Mouse (Mus musculus) forebrain, embryonic 14.5 days (tissue): Measurements from ENCODE around the gene Lpar6. TPM values are rescaled to one million over a fixed set of nuclear protein-coding genes. Genes with fewer than 3 reads are reported as not detected.

Experiments used
- ATAC-seq: fragments of 200-750 bp; cut with Nextera tagmentation; 2 replicates; pipeline ENCODE4 v1.8.0; 2017; ENCODE audit warnings: mild to moderate bottlenecking, moderate library complexity
- DNase-seq: peaks from one replicate; pipeline ENCODE4 v3.0.0-alpha.2; 2015; ENCODE audit warnings: low spot score
- H3K27ac ChIP-seq: fragments of 300-500 bp; sonication (generic); 2 replicates; pipeline ENCODE4 v1.5.1; 2014; ENCODE audit warnings: low read depth, mild to moderate bottlenecking, control low read depth, low read length, moderate library complexity
- H3K27me3 ChIP-seq: fragments of 300-500 bp; sonication (generic); replicated peaks from 2 replicates; pipeline ENCODE4 v1.6.1; 2014; ENCODE audit warnings: low read length, control low read depth, mixed read lengths; ENCODE audit not compliant: control insufficient read depth, insufficient read depth
- H3K36me3 ChIP-seq: fragments of 300-500 bp; sonication (generic); 2 replicates; pipeline ENCODE4 v1.6.1; 2014; ENCODE audit warnings: low read length, control low read depth; ENCODE audit not compliant: control insufficient read depth, insufficient read depth
- H3K4me1 ChIP-seq: fragments of 300-500 bp; sonication (generic); 2 replicates; pipeline ENCODE4 v1.6.1; 2014; ENCODE audit warnings: antibody characterized with exemption, low read length, control low read depth; ENCODE audit not compliant: control insufficient read depth, insufficient read depth
- H3K4me2 ChIP-seq: fragments of 300-500 bp; sonication (generic); 2 replicates; pipeline ENCODE4 v1.6.1; 2014; ENCODE audit warnings: mild to moderate bottlenecking, control low read depth, low read length
- H3K4me3 ChIP-seq: fragments of 300-500 bp; sonication (generic); 2 replicates; pipeline ENCODE4 v1.5.1; 2014; ENCODE audit warnings: low read depth, low read length, control low read depth
- H3K9ac ChIP-seq: fragments of 300-500 bp; sonication (generic); 2 replicates; pipeline ENCODE4 v1.6.1; 2014; ENCODE audit warnings: mild to moderate bottlenecking, low read length, control low read depth, moderate library complexity
- H3K9me3 ChIP-seq: fragments of 300-500 bp; sonication (generic); replicated peaks from 2 replicates; pipeline ENCODE4 v1.6.1; 2016; ENCODE audit warnings: low read length, control low read depth, mixed read lengths; ENCODE audit not compliant: control insufficient read depth
- WGBS: fragments of 180-500 bp; shearing (Covaris S2); extraction: QIAGEN DNeasy Blood & Tissue Kit; methylation state at CpG from one replicate; pipeline ENCODE4 v1.1.7; 2014; 5-methylcytosine and 5-hydroxymethylcytosine counted together
- polyA plus RNA-seq: library from polyadenylated mRNA; unstranded; fragments of >200 nt; fragmentation: Nextera tagmentation; extraction: Ambion mirVana; gene quantifications from 2 replicates; pipeline ENCODE4 v1.2.1, GENCODE M21; 2014

Gene Lpar6
- polyA plus RNA-seq, 1 experiment from 2014 or later: 6.1 TPM

DNA sequence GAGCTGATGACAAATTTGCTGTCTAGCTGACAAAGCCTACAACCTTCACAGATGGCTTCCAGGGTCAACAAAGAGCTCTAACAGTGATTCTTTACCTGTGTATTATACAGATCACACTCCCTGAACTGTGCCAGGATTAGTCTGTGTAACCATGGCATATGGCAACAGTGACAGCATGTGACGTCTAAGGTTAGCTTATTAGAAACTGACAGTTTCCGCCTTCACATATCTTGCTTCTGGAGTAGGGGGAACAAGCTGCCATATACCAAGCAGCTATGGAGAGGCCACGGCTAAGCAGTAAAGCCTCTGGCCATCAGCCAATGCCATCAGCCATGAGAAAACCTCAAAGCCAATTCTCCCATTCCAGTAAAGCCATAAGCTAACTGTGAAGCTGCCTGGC is 11.3 kb upstream of the Lpar6 start:
- WGBS: 48% methylated on average over 3 of the region's 3 CpGs
- DNase-seq (peak; percentile 71), ATAC-seq (peak; percentile 74)
- Histone ChIP-seq H3K9me3 (no peaks in the 10 kb centered on the region), H3K36me3 (no peaks in the 10 kb centered on the region), H3K4me3 (no peak overlapping the region), H3K9ac (no peak overlapping the region), H3K27ac (no peak overlapping the region), H3K4me2 (no peak overlapping the region), H3K4me1 (peaks cover 8% of the 10 kb centered on the region; the same call in 1 of the 2 replicates), H3K27me3 (no peaks in the 10 kb centered on the region)

DNA sequence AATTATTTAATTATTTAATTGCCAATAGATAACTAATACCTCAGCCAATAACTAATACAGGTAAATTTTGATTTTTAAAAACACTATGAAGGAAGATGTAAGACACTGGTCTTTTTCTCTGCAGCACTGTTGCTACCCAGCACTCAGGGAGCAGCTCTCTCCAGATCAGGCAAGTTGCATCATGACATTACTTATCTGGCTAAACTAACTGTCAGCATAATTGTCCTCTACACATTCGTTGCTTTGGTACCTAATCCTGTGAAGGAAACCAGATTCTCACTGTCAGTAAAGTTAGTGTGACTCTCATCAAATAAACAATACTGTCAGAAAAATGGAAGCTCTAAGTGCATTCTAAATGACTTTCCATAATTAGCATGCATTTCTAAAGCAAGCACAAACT is 10.8 kb upstream of the Lpar6 start:
- Histone ChIP-seq H3K9me3 (no peaks in the 10 kb centered on the region), H3K27me3 (no peaks in the 10 kb centered on the region), H3K4me1 (peaks cover 12% of the 10 kb centered on the region), H3K4me3 (no peak overlapping the region), H3K27ac (no peak overlapping the region), H3K9ac (no peak overlapping the region), H3K36me3 (no peaks in the 10 kb centered on the region), H3K4me2 (no peak overlapping the region)
- no peak for ATAC-seq
- WGBS: 20% methylated on average over 1 of the region's 1 CpGs
- DNase-seq: no peak

DNA sequence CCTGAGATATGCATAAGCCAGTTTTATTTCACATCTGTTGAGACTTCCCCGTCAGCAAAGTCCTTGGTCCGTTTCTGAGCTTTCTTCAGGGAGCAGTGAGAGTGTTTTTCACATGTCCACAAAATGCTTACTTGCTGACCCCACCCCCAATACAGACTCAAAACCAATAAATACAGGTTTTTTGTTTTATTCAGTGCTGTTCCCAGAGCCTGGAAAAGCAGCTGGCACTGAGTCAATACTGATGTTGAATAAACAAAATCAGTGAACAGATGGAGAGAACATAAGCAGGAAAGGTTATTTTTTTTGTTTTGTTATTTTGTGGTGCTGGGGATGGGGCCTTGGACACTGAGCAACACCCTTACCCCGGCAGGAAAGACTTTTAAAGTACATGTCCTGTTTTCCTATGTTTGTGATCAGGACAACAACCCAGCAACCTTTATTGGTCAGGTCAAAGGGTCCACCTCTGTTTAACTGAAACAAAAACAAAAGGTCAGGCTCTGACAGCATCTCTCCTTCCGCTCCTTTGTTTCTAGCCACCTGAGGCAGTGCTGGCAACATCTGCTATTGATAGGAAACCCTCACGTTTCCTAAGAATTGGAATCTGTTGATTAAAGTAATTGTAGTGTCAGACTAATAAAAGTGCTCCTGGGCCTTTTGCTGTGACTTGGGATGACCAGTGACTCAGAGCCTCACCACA is 6.3 kb upstream of the Lpar6 start:
- Histone ChIP-seq H3K9ac (no peak overlapping the region), H3K27ac (no peak overlapping the region), H3K36me3 (no peaks in the 10 kb centered on the region), H3K4me1 (peaks cover 15% of the 10 kb centered on the region), H3K9me3 (no peaks in the 10 kb centered on the region), H3K4me3 (no peak overlapping the region), H3K4me2 (no peak overlapping the region), H3K27me3 (no peaks in the 10 kb centered on the region)
- WGBS: 16% methylated on average over 5 of the region's 5 CpGs
- DNase-seq (peak; percentile 56), ATAC-seq (no peak)

DNA sequence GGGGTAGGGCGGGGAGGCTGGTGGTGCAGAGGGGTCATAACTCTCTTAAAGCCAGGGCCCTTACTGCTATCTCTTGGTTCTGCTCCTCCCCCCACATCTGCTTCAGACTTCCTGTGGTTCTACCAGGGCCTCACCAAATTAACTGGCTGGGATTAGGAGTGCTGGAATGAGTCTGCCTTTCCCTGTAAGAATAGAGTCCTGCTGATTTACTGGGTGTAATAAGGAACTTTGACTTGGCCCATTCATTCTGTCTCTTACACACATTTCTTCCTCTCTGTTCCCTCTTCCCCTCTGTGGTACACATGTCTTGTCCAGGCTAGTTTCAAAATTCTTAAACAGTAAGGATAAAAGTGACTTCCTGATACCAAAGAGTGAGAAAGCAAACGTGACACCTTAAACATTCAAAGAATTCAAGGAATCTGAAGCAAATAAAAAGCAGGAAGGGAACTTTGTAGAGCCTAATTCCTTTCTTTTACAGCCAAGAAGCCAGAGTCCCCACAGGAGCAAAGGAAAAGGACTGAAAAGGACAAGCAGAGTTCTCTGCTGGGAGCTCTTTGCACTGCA is 3.1 kb upstream of the Lpar6 start:
- Histone ChIP-seq H3K9me3 (no peaks in the 10 kb centered on the region), H3K27ac (no peak overlapping the region)

DNA sequence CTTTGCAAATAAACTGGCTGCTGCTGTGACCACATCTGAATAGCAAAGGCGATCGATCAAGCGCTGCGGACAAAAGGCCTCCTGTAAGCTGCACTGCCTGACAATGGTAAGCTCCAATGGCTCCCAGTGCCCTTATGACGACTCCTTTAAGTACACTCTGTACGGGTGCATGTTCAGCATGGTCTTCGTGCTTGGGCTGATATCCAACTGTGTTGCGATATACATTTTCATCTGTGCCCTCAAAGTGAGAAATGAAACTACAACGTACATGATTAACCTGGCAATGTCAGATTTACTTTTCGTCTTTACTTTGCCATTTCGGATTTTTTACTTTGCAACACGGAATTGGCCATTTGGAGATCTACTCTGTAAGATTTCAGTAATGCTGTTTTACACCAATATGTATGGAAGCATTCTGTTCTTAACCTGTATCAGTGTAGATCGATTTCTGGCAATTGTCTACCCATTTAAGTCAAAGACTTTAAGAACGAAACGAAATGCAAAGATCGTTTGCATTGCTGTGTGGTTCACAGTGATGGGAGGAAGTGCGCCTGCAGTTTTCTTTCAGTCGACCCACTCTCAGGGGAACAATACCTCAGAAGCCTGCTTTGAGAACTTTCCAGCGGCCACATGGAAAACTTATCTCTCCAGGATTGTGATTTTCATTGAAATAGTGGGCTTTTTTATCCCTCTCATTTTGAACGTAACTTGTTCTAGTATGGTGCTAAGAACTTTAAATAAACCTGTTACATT is 979 bp downstream of the Lpar6 start:
- ATAC-seq (peak; percentile 87), DNase-seq (peak; percentile 76)
- H3K4me3 ChIP-seq: peak overlapping the region; percentile 48
- no peaks in the 10 kb centered on the region for H3K27me3 ChIP-seq
- H3K27ac ChIP-seq: peak overlapping the region; percentile 82
- no peaks in the 10 kb centered on the region for H3K9me3 ChIP-seq
- H3K4me1 ChIP-seq: peaks cover 4% of the 10 kb centered on the region; the same call in 1 of the 2 replicates
- under 1% methylated on average over 20 of the region's 20 CpGs for WGBS
- peak overlapping the region; percentile 77 for H3K9ac ChIP-seq
- H3K36me3 ChIP-seq: no peaks in the 10 kb centered on the region
- peak overlapping the region; percentile 63 for H3K4me2 ChIP-seq

More for the DNA sequence above, 3.1 kb upstream of the Lpar6 start:
- H3K4me1 ChIP-seq: peaks cover 11% of the 10 kb centered on the region
- H3K9ac ChIP-seq: no peak overlapping the region
- no peaks in the 10 kb centered on the region for H3K27me3 ChIP-seq
- no peak overlapping the region for H3K4me2 ChIP-seq
- no peaks in the 10 kb centered on the region for H3K36me3 ChIP-seq
- no peak for ATAC-seq
- WGBS: 13% methylated on average over 2 of the region's 2 CpGs
- no peak for DNase-seq
- no peak overlapping the region for H3K4me3 ChIP-seq

DNA sequence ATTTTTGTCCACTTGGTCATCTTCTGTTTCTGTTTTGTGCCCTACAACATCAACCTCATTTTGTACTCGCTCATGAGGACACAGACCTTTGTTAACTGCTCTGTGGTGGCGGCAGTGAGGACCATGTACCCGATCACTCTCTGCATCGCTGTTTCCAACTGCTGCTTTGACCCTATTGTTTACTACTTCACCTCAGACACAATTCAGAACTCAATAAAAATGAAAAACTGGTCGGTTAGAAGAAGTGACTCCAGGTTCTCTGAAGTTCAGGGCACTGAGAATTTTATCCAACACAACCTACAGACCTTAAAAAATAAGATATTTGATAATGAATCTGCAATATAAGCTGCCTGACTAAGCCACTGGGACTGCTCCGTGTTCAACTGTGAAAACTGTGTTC is 1.6 kb downstream of the Lpar6 start:
- Histone ChIP-seq H3K36me3 (no peaks in the 10 kb centered on the region), H3K9me3 (no peaks in the 10 kb centered on the region), H3K9ac (peak overlapping the region; percentile 77), H3K27me3 (no peaks in the 10 kb centered on the region), H3K4me3 (peak overlapping the region; percentile 48), H3K4me1 (peaks cover 2% of the 10 kb centered on the region; the same call in 1 of the 2 replicates), H3K27ac (peak overlapping the region; percentile 82; the same call in 1 of the 2 replicates), H3K4me2 (peak overlapping the region; percentile 63)
- DNase-seq (peak; percentile 59), ATAC-seq (peak; percentile 65)
- under 1% methylated on average over 6 of the region's 6 CpGs for WGBS

DNA sequence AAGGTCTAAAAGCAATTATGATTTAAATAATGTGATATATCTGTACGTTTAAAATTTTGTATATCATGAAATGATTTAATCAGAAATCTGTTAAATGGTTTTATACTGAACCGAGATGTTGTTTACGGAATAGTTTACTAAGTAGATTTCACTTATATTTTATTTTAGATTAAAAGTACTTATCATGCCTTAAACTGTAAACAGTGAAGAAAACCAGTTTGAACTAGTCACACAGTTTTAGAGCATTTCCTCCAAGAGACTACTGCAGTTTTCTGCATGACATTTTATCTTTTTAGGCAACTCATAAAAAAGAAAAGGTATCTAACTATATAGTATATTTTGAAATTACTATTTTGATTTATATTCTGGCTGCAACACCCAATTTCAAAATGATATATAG is 2.2 kb downstream of the Lpar6 start:
- 38% methylated on average over 3 of the region's 3 CpGs for WGBS

DNA sequence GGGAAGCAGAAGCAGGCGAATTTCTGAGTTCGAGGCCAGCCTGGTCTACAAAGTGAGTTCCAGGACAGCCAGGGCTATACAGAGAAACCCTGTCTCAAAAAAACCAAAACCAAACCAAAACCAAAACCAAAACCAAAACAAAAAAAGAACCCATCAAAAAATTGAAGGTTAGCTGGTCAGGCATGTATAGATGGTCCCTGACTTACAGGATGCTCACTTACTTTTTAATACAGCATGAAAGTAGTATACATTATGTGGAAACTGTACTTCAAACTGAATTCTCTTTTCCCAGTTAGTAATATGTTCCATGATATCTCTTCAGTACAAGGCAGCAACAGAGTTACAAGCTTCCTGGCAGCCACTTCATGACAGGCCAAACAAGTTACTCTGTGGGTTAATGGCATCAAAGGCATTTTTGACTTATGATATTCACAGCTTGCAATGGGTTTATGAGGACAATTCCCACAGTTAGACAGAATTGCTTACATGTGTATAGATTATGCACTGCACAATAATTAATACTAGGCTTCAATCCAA is 6.4 kb downstream of the Lpar6 start:
- Histone ChIP-seq H3K27ac (0 out of 2 replicates have a peak overlapping the region, but pooled peaks have one; percentile 21), H3K36me3 (no peaks in the 10 kb centered on the region), H3K4me3 (no peak overlapping the region), H3K4me1 (no peaks in the 10 kb centered on the region), H3K4me2 (no peak overlapping the region), H3K27me3 (no peaks in the 10 kb centered on the region), H3K9me3 (no peaks in the 10 kb centered on the region), H3K9ac (no peak overlapping the region)
- DNase-seq (no peak), ATAC-seq (no peak)
- WGBS: 97% methylated on average over 2 of the region's 2 CpGs

More for the DNA sequence above, 2.2 kb downstream of the Lpar6 start:
- no peak for DNase-seq
- H3K9me3 ChIP-seq: no peaks in the 10 kb centered on the region
- H3K4me2 ChIP-seq: peak overlapping the region; percentile 29; the same call in 1 of the 2 replicates
- H3K4me1 ChIP-seq: no peaks in the 10 kb centered on the region
- H3K9ac ChIP-seq: no peak overlapping the region
- no peaks in the 10 kb centered on the region for H3K36me3 ChIP-seq
- H3K27me3 ChIP-seq: no peaks in the 10 kb centered on the region
- peak overlapping the region; percentile 48; the same call in 1 of the 2 replicates for H3K4me3 ChIP-seq
- ATAC-seq: no peak
- no peak overlapping the region for H3K27ac ChIP-seq
